Mouse (Mus musculus): ENCODE measurements around the gene Trabd2b. TPM values are rescaled to one million over a fixed set of nuclear protein-coding genes. Genes with fewer than 3 reads are reported as not detected.

The Trabd2b gene
- polyA plus RNA-seq, 1 experiment from 2014 or later, result 1.00 TPM

DNA sequence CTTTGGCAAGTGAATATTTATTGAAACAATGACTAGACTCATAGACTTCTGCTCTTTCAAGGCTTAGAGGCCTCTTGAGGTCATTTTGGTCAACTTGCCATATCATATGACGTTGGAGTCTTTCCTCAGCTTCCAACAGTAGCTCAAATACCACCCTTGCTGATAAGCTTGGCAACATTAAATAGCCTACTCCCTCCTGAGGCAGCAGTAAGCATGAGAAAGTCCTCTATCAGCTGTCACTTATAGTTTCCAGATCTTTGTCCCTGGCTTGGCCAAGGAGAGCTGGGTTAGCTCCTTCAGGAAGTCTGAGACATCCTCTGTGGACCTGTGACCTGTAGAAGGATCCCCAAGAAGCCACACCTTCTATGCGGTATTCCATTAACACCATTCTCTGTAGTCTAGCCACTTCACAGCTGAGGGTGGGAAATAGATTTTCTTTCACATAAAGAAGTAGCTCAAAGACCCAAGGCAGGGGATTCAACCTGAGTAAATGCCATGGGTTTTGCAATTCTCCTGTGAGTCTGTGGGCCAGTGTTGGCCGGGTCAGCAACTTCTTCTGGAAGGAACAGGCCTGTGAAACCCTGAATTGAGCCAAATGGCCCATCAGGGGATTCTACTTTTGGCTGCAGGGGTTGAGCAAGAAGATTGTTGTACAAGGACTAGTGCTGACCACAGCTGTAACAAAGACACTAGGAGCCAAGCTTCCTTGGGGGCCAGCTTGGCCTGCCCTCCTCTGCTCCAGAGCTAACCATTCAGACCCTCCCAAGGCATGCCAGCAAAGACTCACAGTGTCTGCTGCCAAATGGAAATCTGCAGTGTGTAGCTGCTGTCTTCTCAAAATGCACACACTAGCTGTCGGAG, 127.6 kb downstream of the Trabd2b start:
- no peak for ATAC-seq (ENCODE audit: low FRiP score)
- Histone ChIP-seq H3K27me3 (no peaks in the 10 kb centered on the region), H3K27ac (no peak overlapping the region), H3K4me2 (no peak overlapping the region), H3K9me3 (no peaks in the 10 kb centered on the region), H3K36me3 (replicated peaks) (no peaks in the 10 kb centered on the region), H3K9ac (no peak overlapping the region), H3K4me1 (no peaks in the 10 kb centered on the region), H3K4me3 (replicated peaks) (no peak overlapping the region)
- 76% methylated on average over 4 of the region's 4 CpGs for WGBS

DNA sequence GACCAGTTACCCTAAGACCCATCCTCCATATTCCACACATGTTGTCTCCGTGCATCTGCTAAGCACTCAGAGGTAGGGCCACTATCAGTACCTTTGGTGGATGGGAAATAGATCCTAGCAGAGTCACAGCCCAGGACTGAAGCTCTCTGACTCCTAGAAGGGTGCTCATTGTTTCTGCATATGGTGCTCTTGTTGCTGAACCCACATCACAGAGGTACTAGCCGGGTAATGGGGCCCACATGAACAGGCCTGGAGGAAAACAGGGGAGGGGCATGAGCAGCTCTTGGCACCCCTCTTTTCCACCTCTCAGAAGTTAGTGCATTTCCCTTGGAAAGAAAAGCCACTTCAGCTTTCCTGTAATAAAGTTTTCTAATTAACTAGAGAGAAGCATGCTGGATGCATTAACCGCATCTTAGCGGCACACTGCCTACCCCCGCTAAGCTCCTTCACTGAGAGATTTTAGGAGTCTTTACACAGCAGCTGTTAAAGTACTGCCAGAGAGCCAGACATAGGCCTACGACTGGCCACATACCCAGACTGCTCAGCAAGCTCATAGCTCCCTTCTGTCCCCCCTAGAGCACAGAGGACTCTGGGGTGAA, 131.0 kb downstream of the Trabd2b start:
- WGBS, result 74% methylated on average over 6 of the region's 6 CpGs
- Histone ChIP-seq H3K9ac (no peak overlapping the region), H3K36me3 (replicated peaks) (no peaks in the 10 kb centered on the region), H3K27ac (no peak overlapping the region), H3K4me2 (no peak overlapping the region), H3K27me3 (no peaks in the 10 kb centered on the region), H3K9me3 (no peaks in the 10 kb centered on the region), H3K4me1 (no peaks in the 10 kb centered on the region), H3K4me3 (replicated peaks) (no peak overlapping the region)
- ATAC-seq (ENCODE audit: low FRiP score), result no peak

DNA sequence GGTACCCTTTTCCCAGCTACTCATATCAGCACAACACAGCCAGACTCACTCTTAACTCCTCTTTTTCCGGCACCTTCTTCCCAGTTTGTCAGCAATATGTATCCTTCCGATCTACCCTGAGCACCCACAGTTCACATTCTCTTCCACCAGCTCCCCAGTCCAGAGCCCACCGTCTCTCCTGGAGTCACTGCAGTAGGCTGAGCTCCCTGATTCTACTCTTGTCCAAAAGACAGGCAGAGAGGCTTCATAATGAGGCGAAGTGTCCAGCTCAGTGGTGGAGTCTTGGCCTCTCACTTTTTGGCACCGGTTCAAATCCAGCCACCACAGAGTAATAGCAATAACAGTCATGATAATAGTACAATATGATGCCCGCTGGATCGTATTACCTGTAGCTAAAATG, 133.5 kb downstream of the Trabd2b start:
- Histone ChIP-seq H3K9ac (no peak overlapping the region), H3K36me3 (replicated peaks) (no peaks in the 10 kb centered on the region), H3K9me3 (no peaks in the 10 kb centered on the region), H3K27me3 (no peaks in the 10 kb centered on the region), H3K4me1 (no peaks in the 10 kb centered on the region), H3K4me3 (replicated peaks) (no peak overlapping the region), H3K27ac (no peak overlapping the region), H3K4me2 (no peak overlapping the region)
- no peak for ATAC-seq (ENCODE audit: low FRiP score)
- WGBS, result 93% methylated on average over 7 of the region's 7 CpGs

DNA sequence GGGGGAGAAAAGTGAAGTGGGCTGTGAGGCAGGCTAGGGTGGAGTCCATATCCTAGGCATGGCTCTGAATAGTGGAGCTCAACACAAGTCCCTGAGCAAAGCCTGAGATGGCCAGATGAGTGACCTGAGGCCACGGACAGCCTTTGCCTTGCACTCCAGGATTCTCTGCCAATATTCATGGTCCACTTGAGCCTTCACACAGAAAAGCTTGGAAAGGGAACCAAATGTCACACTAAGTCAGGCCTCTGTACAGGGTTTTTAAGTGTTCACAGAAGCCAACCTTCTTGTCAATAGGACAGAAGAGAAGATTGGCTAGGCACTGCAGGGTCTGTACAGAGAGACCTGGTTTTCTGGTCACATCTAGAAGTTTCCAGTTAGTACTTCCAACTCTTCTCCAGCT, 134.7 kb downstream of the Trabd2b start:
- Histone ChIP-seq H3K9ac (no peak overlapping the region), H3K9me3 (no peaks in the 10 kb centered on the region), H3K4me2 (no peak overlapping the region), H3K27ac (no peak overlapping the region), H3K4me3 (replicated peaks) (no peak overlapping the region), H3K27me3 (no peaks in the 10 kb centered on the region), H3K4me1 (no peaks in the 10 kb centered on the region), H3K36me3 (replicated peaks) (no peaks in the 10 kb centered on the region)
- no peak for ATAC-seq (ENCODE audit: low FRiP score)
- 92% methylated on average over 1 of the region's 1 CpGs for WGBS

DNA sequence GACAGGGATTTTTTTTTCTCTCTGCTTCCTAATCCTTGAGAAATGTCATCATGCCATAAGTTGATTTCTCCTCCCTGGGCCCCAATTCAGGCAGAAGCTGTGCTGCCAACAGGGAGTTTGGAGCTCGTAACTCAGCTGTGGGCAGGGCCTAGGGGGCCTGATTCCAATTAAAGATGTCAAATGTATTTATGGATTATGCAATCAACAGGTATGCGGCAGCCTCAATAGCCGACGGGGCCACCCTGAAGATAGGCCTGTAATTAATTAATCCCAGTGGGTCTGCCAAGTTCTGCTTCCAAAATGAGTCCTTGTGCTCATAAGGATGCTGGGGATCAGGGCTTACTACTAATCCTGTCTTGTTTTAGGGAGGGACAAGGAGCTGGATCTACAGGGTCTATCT, 135.6 kb downstream of the Trabd2b start:
- H3K9ac ChIP-seq, result no peak overlapping the region
- no peaks in the 10 kb centered on the region for H3K4me1 ChIP-seq
- no peak for ATAC-seq (ENCODE audit: low FRiP score)
- no peak overlapping the region for H3K27ac ChIP-seq
- no peaks in the 10 kb centered on the region for H3K27me3 ChIP-seq
- no peaks in the 10 kb centered on the region for H3K36me3 ChIP-seq (replicated peaks)
- H3K4me3 ChIP-seq (replicated peaks), result no peak overlapping the region
- H3K9me3 ChIP-seq, result no peaks in the 10 kb centered on the region
- WGBS, result 71% methylated on average over 4 of the region's 4 CpGs
- H3K4me2 ChIP-seq, result no peak overlapping the region

DNA sequence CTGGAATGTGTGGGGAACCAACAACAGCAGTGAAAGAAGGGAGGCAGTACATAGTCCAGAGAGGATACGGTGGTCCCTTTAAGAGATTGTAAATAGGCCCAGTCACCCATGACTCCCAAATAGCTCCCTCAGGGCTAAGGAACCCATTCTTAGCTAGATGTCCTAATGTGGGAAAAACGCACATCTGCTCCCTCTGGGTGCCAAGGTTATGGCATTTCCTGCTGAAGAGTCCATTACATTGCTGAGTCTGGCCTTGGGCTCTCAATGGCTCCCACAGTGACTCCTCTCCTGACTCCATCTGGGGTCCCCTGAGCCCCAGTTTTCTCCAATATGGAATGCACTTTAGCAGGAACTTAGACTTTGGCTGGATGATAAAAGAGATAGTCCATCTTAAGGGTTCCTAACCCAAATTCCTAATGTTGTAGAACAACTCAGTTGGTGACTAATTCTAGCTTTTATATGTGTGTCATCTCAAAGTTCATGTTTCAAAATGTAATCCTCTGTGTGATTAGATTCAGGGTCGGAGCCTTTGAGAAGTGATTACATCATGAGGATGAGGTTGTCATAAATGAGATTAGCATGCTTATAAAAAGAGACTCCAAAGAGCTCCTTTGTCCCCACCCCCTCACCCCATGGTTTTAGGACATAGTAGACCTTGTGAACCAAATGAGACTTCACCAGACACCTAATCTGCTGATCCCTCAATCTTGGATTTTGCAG, 139.1 kb downstream of the Trabd2b start:
- Histone ChIP-seq H3K9me3 (no peaks in the 10 kb centered on the region), H3K4me3 (replicated peaks) (no peak overlapping the region), H3K27me3 (no peaks in the 10 kb centered on the region), H3K9ac (no peak overlapping the region), H3K4me1 (peaks cover 2% of the 10 kb centered on the region), H3K27ac (no peak overlapping the region), H3K4me2 (no peak overlapping the region), H3K36me3 (replicated peaks) (no peaks in the 10 kb centered on the region)
- WGBS, result 71% methylated on average over 3 of the region's 3 CpGs
- no peak for ATAC-seq (ENCODE audit: low FRiP score)

DNA sequence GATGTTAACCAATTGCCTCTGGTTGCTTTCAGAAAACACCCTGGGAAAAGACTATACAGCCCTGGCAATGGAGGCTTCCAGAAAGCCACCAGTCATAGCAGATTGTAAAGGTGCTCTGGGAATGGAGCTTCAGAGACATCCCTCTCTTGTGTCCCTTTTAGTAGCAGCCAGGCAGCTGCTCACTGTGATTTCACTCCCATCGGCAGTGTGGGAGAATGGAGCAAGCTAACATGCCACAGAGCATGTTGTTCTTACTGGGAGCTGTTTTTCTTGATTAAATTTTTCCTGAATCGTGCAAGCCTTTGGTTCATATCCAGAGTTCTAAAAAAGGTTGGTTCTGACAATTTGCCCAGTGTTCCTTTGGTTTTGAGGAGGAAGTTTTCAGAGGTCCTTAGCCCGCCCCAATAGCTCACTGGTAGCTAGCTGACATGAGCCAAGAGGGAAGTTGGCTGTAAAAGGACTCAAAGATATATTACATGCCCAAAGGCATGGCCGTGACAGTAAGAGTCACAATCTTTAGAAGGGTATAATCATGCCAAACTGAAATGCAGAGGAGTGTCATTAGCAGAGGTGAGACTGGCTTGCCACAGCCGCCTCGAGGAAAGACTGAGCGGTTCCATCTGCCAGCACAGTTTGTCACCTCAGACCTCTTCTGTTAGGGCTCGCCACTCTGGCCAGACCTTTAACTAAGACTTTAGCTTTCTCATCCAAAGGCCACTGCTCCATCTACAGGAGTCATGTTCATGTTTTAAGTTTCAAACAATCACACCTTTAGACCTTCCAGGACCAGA, 141.3 kb downstream of the Trabd2b start:
- peaks cover 8% of the 10 kb centered on the region for H3K4me1 ChIP-seq
- H3K9ac ChIP-seq, result no peak overlapping the region
- ATAC-seq (ENCODE audit: low FRiP score), result no peak
- H3K27ac ChIP-seq, result no peak overlapping the region
- WGBS, result 86% methylated on average over 8 of the region's 8 CpGs
- no peak overlapping the region for H3K4me3 ChIP-seq (replicated peaks)
- no peak overlapping the region for H3K4me2 ChIP-seq
- no peaks in the 10 kb centered on the region for H3K36me3 ChIP-seq (replicated peaks)
- H3K27me3 ChIP-seq, result no peaks in the 10 kb centered on the region
- H3K9me3 ChIP-seq, result no peaks in the 10 kb centered on the region

DNA sequence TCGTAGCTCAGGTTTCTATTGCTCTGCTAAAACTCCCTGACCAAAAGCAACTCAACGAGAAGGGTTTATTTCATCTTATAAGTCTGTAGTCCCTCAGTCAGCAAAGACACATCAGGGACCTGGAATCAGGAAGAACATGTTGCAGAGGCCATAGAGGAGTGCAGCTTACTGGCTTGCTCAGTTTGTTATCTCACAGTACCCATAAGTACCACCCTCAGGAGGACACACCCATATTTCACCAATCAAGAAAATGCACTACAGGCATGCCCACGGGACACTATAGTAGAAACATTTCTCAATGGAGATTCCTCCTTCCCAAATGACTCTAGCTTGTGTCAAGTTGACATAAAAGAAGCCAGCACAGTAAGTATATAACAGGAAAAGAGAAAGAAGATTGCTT, 143.0 kb downstream of the Trabd2b start:
- 91% methylated on average over 3 of the region's 3 CpGs for WGBS
- H3K27me3 ChIP-seq, result no peaks in the 10 kb centered on the region
- H3K4me2 ChIP-seq, result no peak overlapping the region
- H3K9ac ChIP-seq, result no peak overlapping the region
- H3K9me3 ChIP-seq, result no peaks in the 10 kb centered on the region
- no peaks in the 10 kb centered on the region for H3K36me3 ChIP-seq (replicated peaks)
- H3K4me3 ChIP-seq (replicated peaks), result no peak overlapping the region
- peaks cover 8% of the 10 kb centered on the region for H3K4me1 ChIP-seq
- H3K27ac ChIP-seq, result no peak overlapping the region
- no peak for ATAC-seq (ENCODE audit: low FRiP score)

DNA sequence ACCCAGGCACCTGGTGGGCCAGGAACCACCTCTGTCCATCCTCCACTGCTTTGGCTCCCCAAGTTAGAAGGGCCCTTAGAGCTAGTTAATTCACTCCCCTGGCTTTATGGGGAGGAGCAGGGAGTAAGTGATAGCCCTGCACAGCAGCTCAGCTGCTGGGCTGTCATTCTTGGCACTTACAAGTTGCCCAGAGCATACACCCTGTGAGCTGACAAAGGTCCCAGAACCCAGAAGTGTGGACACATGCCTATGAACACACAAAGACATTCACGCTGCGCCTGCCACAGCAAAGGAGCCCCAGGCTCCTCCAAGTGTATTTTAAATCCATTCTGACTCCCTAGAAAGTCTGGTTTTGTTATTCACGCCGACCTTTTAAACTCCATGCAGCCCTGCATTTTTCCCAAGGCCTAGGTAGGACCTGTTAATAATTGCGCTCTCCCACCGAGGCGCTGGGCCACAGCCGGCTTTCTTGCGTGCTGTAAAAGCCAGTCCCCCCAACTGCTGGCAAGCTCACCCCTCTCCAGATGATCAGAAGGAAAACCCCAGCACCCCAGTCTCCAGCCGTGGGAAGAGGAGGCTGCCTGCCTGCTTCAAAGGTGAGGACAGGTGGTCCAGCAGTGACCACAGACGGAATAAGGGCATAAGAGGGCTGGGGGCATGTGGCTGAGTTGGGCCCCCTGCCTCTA, 144.1 kb downstream of the Trabd2b start:
- Histone ChIP-seq H3K4me1 (peaks cover 8% of the 10 kb centered on the region), H3K4me3 (replicated peaks) (no peak overlapping the region), H3K9me3 (no peaks in the 10 kb centered on the region), H3K36me3 (replicated peaks) (no peaks in the 10 kb centered on the region), H3K4me2 (no peak overlapping the region), H3K27ac (peak overlapping the region; percentile 31; the same call in 1 of the 2 replicates), H3K9ac (no peak overlapping the region), H3K27me3 (no peaks in the 10 kb centered on the region)
- 48% methylated on average over 11 of the region's 11 CpGs for WGBS
- ATAC-seq (ENCODE audit: low FRiP score), result no peak

DNA sequence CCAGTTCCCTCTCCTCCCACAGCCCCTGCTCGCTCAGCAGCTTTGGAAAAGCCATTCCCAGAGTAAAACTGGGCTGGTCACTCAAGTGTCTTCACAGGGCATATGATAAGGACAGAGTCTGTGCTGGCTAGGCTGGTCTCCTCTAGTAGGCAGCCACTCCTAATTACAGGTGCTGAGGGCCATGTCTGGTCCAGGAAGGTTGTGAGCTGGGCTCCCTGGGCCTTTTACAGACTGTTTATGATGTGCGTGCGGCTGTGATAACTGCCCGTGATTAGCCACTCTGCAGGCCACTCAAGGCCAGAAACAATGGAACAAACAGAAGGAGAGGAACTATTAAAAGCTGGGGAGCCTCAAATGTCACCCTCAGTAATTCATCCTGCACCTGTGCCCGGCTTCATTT, 150.4 kb downstream of the Trabd2b start:
- no peaks in the 10 kb centered on the region for H3K9me3 ChIP-seq
- no peak overlapping the region for H3K27ac ChIP-seq
- H3K27me3 ChIP-seq, result no peaks in the 10 kb centered on the region
- H3K4me3 ChIP-seq (replicated peaks), result no peak overlapping the region
- 78% methylated on average over 5 of the region's 5 CpGs for WGBS
- no peak overlapping the region for H3K4me2 ChIP-seq
- H3K9ac ChIP-seq, result no peak overlapping the region
- no peak for ATAC-seq (ENCODE audit: low FRiP score)
- H3K4me1 ChIP-seq, result peaks cover 5% of the 10 kb centered on the region
- H3K36me3 ChIP-seq (replicated peaks), result no peaks in the 10 kb centered on the region

DNA sequence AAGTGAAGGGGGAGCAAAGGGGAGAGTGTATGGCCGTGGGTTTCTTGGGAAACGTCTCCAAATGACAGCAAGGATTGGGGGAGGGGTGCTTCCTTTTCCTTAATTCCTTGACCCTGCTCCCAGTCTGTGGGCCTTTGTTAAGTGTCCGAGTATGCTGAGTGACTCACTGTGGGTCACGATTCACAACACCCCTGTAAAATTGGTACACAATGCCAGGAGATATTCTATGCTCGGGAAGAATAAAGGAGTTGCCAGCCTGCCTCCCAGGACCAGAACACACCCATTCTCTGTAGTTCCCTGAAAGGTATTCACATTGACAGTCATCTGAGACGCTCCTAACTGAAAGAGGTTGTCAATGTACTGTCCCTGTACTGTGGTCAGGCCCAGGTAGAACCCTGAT, 151.2 kb downstream of the Trabd2b start:
- ATAC-seq (ENCODE audit: low FRiP score), result no peak
- 39% methylated on average over 6 of the region's 6 CpGs for WGBS
- Histone ChIP-seq H3K4me1 (peaks cover 5% of the 10 kb centered on the region), H3K27ac (no peak overlapping the region), H3K4me3 (replicated peaks) (no peak overlapping the region), H3K4me2 (no peak overlapping the region), H3K9ac (no peak overlapping the region), H3K36me3 (replicated peaks) (no peaks in the 10 kb centered on the region), H3K9me3 (no peaks in the 10 kb centered on the region), H3K27me3 (no peaks in the 10 kb centered on the region)

DNA sequence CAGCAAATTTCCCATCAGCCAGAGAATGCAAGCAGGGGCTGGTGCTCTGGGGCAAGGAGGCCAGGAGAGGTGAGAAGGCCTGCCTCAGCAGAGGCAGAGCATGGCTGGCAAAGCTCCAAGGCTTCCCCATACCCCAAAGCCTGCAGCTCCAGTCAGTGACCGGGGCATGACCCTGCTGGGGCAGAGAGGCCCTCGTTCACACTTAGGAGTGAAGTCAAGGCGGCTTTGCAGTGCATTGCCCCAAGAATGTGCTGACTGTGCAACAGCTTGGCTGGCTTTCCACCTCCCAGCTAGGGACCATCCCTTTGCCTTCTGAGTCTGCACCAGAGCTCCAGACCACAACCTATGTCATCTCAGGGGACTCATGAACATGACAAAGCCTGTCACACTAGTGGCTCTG, 152.0 kb downstream of the Trabd2b start:
- Histone ChIP-seq H3K4me3 (replicated peaks) (no peak overlapping the region), H3K36me3 (replicated peaks) (no peaks in the 10 kb centered on the region), H3K27ac (no peak overlapping the region), H3K9me3 (no peaks in the 10 kb centered on the region), H3K27me3 (no peaks in the 10 kb centered on the region), H3K4me1 (peaks cover 5% of the 10 kb centered on the region), H3K4me2 (no peak overlapping the region), H3K9ac (no peak overlapping the region)
- 80% methylated on average over 3 of the region's 3 CpGs for WGBS
- no peak for ATAC-seq (ENCODE audit: low FRiP score)

Data from forebrain, embryonic 12.5 days (tissue).